Mouse (Mus musculus) stomach, postnatal 0 days (tissue): ENCODE data around the gene Inpp4a. TPM values are rescaled to one million over a fixed set of nuclear protein-coding genes. Genes with fewer than 3 reads are reported as not detected.

Experiments
- ATAC-seq: fragments of 200-750 bp; cut with Nextera tagmentation; 2 replicates; pipeline ENCODE4 v1.8.0; 2017; ENCODE audit not compliant: low FRiP score, low TSS enrichment
- DNase-seq: peaks from one replicate; pipeline ENCODE4 v3.0.0-alpha.2; 2016; ENCODE audit warnings: low spot score
- H3K27ac ChIP-seq: fragments of 300-500 bp; sonication (generic); replicated peaks from 2 replicates; pipeline ENCODE4 v1.5.1; 2014; ENCODE audit warnings: mild to moderate bottlenecking, control low read depth
- H3K27me3 ChIP-seq: fragments of 300-500 bp; sonication (generic); 2 replicates; pipeline ENCODE4 v1.6.1; 2014; ENCODE audit warnings: low read length; ENCODE audit not compliant: control insufficient read depth, insufficient read depth
- H3K36me3 ChIP-seq: fragments of 300-500 bp; sonication (generic); 2 replicates; pipeline ENCODE4 v1.6.1; 2014; ENCODE audit warnings: low read length, mixed read lengths; ENCODE audit not compliant: control insufficient read depth, insufficient read depth
- H3K4me1 ChIP-seq: fragments of 300-500 bp; sonication (generic); replicated peaks from 2 replicates; pipeline ENCODE4 v1.6.1; 2014; ENCODE audit warnings: antibody characterized with exemption; ENCODE audit not compliant: control insufficient read depth, insufficient read depth
- H3K4me2 ChIP-seq: fragments of 300-500 bp; sonication (generic); replicated peaks from 2 replicates; pipeline ENCODE4 v1.6.1; 2014; ENCODE audit warnings: low read depth, mild to moderate bottlenecking, control low read depth, moderate library complexity
- H3K4me3 ChIP-seq: fragments of 300-500 bp; sonication (generic); 2 replicates; pipeline ENCODE4 v1.5.1; 2014; ENCODE audit warnings: low read depth, low read length, control low read depth
- H3K9ac ChIP-seq: fragments of 300-500 bp; sonication (generic); 2 replicates; pipeline ENCODE4 v1.6.1; 2014; ENCODE audit warnings: mild to moderate bottlenecking, low read length, control low read depth, mixed read lengths
- H3K9me3 ChIP-seq: fragments of 300-500 bp; sonication (generic); 2 replicates; pipeline ENCODE4 v1.6.1; 2016; ENCODE audit warnings: low read length; ENCODE audit not compliant: control insufficient read depth
- CTCF ChIP-seq: IDR thresholded peaks from 2 replicates; pipeline ENCODE4 v1.5.1; 2016; ENCODE audit warnings: antibody characterized with exemption, low read depth, mild to moderate bottlenecking, moderate library complexity
- EP300 ChIP-seq: optimal IDR thresholded peaks from 2 replicates; pipeline ENCODE3; 2016; ENCODE audit warnings: antibody characterized with exemption
- WGBS: fragments of 180-500 bp; shearing (Covaris S2); extraction: QIAGEN DNeasy Blood & Tissue Kit; methylation state at CpG from one replicate; pipeline ENCODE4 v1.1.7; 2014; 5-methylcytosine and 5-hydroxymethylcytosine counted together
- polyA plus RNA-seq: library from polyadenylated mRNA; unstranded; fragments of >200 nt; fragmentation: Nextera tagmentation; extraction: Ambion mirVana; gene quantifications from 2 replicates; pipeline ENCODE4 v1.2.1, GENCODE M21; 2015

Gene Inpp4a
- polyA plus RNA-seq, 1 experiment from 2014 or later, result 10.6 TPM

DNA sequence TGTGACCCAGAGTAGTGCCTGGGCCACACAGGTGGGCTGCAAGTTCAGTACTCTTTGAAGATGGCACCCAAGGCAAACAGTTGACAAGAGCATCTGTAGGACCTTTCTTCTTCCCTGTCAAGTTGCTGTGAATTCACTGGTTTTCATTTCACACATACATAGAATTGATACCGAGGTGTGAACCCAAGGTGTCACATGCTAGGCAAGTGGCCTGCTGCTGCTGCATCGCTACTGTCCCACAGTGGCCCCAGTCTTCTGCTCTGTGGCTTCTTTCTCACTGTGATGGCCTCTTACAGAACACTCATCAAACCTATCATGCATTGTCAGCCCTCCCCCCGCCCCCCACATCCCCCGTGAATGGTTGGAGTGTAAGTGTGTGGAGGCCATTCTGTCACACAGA, 27.6 kb downstream of the Inpp4a start:
- Histone ChIP-seq H3K4me2 (no peak overlapping the region), H3K4me1 (0 out of 2 replicates have a peak, but pooled peaks cover 3% of the 10 kb centered on the region), H3K36me3 (no peaks in the 10 kb centered on the region; the same call in 1 of the 2 replicates), H3K9me3 (no peaks in the 10 kb centered on the region), H3K4me3 (no peak overlapping the region), H3K27ac (no peak overlapping the region), H3K27me3 (no peaks in the 10 kb centered on the region), H3K9ac (no peak overlapping the region)
- TF ChIP-seq EP300 (no peak), CTCF (no peak)
- 67% methylated on average over 4 of the region's 4 CpGs for WGBS
- DNase-seq (no peak), ATAC-seq (no peak)

DNA sequence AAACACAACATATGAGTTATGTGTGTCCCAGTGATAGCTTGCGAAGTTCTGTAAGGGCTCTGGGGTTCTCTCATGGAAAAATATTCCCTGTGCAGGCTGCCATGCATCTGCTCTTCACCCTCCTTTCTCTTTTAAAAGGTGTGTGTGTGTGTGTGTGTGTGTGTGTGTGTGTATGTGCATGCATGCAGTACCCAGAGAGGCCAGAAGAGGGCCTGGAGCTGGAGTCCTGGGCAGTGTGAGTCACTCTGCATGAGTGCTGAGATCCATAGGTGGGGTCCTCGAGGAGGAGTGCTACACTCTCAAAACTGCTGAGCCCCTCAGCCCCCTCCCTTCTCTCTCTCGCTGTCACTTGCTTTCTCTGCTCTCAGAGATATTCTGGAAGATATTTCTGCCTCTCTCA, 29.5 kb downstream of the Inpp4a start:
- H3K9me3 ChIP-seq, result no peaks in the 10 kb centered on the region
- no peaks in the 10 kb centered on the region for H3K27me3 ChIP-seq
- TF ChIP-seq CTCF (peak; percentile 21; the same call in 1 of the 2 replicates), EP300 (no peak)
- H3K36me3 ChIP-seq, result no peaks in the 10 kb centered on the region; the same call in 1 of the 2 replicates
- 89% methylated on average over 3 of the region's 3 CpGs for WGBS
- DNase-seq (no peak), ATAC-seq (no peak)
- no peak overlapping the region for H3K4me3 ChIP-seq
- no peak overlapping the region for H3K4me2 ChIP-seq
- H3K4me1 ChIP-seq, result 0 out of 2 replicates have a peak, but pooled peaks cover 3% of the 10 kb centered on the region
- no peak overlapping the region for H3K27ac ChIP-seq
- H3K9ac ChIP-seq, result no peak overlapping the region

- no peak for ATAC-seq
- no peaks in the 10 kb centered on the region; the same call in 1 of the 2 replicates for H3K36me3 ChIP-seq
- no peak overlapping the region for H3K9ac ChIP-seq
- TF ChIP-seq EP300 (no peak), CTCF (no peak)
- H3K27me3 ChIP-seq, result no peaks in the 10 kb centered on the region
- no peak overlapping the region for H3K27ac ChIP-seq
- no peaks in the 10 kb centered on the region for H3K9me3 ChIP-seq
- H3K4me2 ChIP-seq, result no peak overlapping the region
- WGBS, result 84% methylated on average over 4 of the region's 4 CpGs
- no peak for DNase-seq
- no peak overlapping the region for H3K4me3 ChIP-seq
- H3K4me1 ChIP-seq, result 0 out of 2 replicates have a peak, but pooled peaks cover 3% of the 10 kb centered on the region
Measured at GRCm38 (mm10) chr1:37329831-37330230, 30.2 kb downstream of the Inpp4a start.

- ATAC-seq (no peak), DNase-seq (no peak)
- TF ChIP-seq CTCF (no peak), EP300 (no peak)
- no peak overlapping the region for H3K4me3 ChIP-seq
- no peak overlapping the region for H3K4me2 ChIP-seq
- no peaks in the 10 kb centered on the region for H3K27me3 ChIP-seq
- 65% methylated on average over 3 of the region's 3 CpGs for WGBS
- no peak overlapping the region for H3K27ac ChIP-seq
- H3K4me1 ChIP-seq, result 0 out of 2 replicates have a peak, but pooled peaks cover 3% of the 10 kb centered on the region
- no peaks in the 10 kb centered on the region; the same call in 1 of the 2 replicates for H3K36me3 ChIP-seq
- H3K9ac ChIP-seq, result no peak overlapping the region
- no peaks in the 10 kb centered on the region for H3K9me3 ChIP-seq
Measured at GRCm38 (mm10) chr1:37332756-37333155, 33.1 kb downstream of the Inpp4a start.

DNA sequence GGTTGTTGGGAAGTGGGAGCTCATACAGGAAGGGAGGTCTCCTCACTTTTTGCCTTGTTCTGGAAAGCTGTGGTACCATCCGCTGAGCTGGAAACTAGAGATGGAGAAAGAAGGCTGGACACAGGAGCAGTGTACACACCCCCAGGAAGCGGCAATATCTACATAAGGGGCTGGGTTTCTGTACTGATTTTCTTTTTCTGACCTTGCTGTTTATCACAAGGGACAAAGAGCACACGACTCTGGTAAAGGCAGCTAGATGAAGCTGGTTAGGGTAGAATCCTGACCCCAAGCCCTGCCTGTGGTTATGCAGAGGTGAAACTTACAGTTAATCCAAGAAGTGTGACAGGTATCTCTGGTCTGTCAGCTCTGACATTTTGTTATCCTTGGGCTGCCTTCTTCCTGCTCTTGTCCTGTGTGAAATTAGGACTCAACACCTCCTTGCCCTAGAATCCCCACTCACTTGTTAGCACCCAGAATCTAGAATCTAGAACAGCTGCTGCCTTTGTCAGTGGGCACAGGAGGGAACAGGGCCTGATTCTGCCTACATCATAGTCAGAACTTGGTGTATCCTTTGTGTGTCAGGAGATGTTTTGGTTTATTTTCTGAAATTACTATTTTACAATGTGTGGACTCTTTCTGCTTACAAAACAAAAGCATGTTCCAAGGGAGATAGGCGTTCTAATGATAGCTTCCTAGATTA, 34.2 kb downstream of the Inpp4a start:
- H3K27me3 ChIP-seq, result no peaks in the 10 kb centered on the region
- DNase-seq (no peak), ATAC-seq (no peak)
- H3K9ac ChIP-seq, result no peak overlapping the region
- H3K27ac ChIP-seq, result no peak overlapping the region
- TF ChIP-seq EP300, result no peak
- TF ChIP-seq CTCF, result no peak
- 0 out of 2 replicates have a peak, but pooled peaks cover 3% of the 10 kb centered on the region for H3K4me1 ChIP-seq
- no peak overlapping the region for H3K4me3 ChIP-seq
- no peak overlapping the region for H3K4me2 ChIP-seq
- WGBS, result 76% methylated on average over 4 of the region's 4 CpGs
- H3K9me3 ChIP-seq, result no peaks in the 10 kb centered on the region
- H3K36me3 ChIP-seq, result no peaks in the 10 kb centered on the region; the same call in 1 of the 2 replicates

GRCm38 (mm10) chr1:37336022-37336421, 36.4 kb downstream of the Inpp4a start:
- H3K36me3 ChIP-seq, result no peaks in the 10 kb centered on the region; the same call in 1 of the 2 replicates
- ATAC-seq (no peak), DNase-seq (no peak)
- WGBS, result 70% methylated on average over 2 of the region's 2 CpGs
- H3K9me3 ChIP-seq, result no peaks in the 10 kb centered on the region
- H3K27me3 ChIP-seq, result no peaks in the 10 kb centered on the region
- no peak overlapping the region for H3K4me3 ChIP-seq
- no peak overlapping the region for H3K27ac ChIP-seq
- H3K4me1 ChIP-seq, result 0 out of 2 replicates have a peak, but pooled peaks cover 3% of the 10 kb centered on the region
- no peak for TF ChIP-seq EP300
- TF ChIP-seq CTCF, result no peak
- no peak overlapping the region for H3K9ac ChIP-seq
- H3K4me2 ChIP-seq, result no peak overlapping the region
